Mouse (Mus musculus): ENCODE data around the gene Ciz1. TPM values are rescaled to one million over a fixed set of nuclear protein-coding genes. Genes with fewer than 3 reads are reported as not detected.
A peak's percentile ranks its signal among the peaks of the same experiment; 100 is the strongest.

The Ciz1 gene
- polyA plus RNA-seq, 1 experiment = 171 TPM

GRCm38 (mm10) chr2:32367315-32367714 lies 15.2 kb downstream of the Ciz1 start:
- Histone ChIP-seq H3K4me3 (ENCODE audit: insufficient read depth, low read length) (no peak overlapping the region), H3K4me1 (ENCODE audit: control insufficient read depth, insufficient read depth, low read length) (no peaks in the 10 kb centered on the region), H3K27ac (ENCODE audit: insufficient read depth, low read length) (no peak overlapping the region)
- TF ChIP-seq CTCF (IDR thresholded peaks at IDR 0.05; ENCODE audit: extremely low read depth, insufficient read depth, low read length) (no peak), POLR2A (IDR thresholded peaks at IDR 0.05; ENCODE audit: extremely low read depth, insufficient read depth, low read length) (no peak)

- Histone ChIP-seq H3K4me1 (ENCODE audit: control insufficient read depth, insufficient read depth, low read length) (peaks cover 1% of the 10 kb centered on the region; the same call in 1 of the 2 replicates), H3K4me3 (ENCODE audit: insufficient read depth, low read length) (no peak overlapping the region), H3K27ac (ENCODE audit: insufficient read depth, low read length) (no peak overlapping the region)
- no peak for TF ChIP-seq CTCF (IDR thresholded peaks at IDR 0.05; ENCODE audit: extremely low read depth, insufficient read depth, low read length)
- no peak for TF ChIP-seq POLR2A (IDR thresholded peaks at IDR 0.05; ENCODE audit: extremely low read depth, insufficient read depth, low read length)
Measured at GRCm38 (mm10) chr2:32374191-32374590, 22.1 kb downstream of the Ciz1 start.

- Histone ChIP-seq H3K4me1 (ENCODE audit: control insufficient read depth, insufficient read depth, low read length) (peaks cover 1% of the 10 kb centered on the region; the same call in 1 of the 2 replicates), H3K4me3 (ENCODE audit: insufficient read depth, low read length) (no peak overlapping the region), H3K27ac (ENCODE audit: insufficient read depth, low read length) (no peak overlapping the region)
- TF ChIP-seq POLR2A (IDR thresholded peaks at IDR 0.05; ENCODE audit: extremely low read depth, insufficient read depth, low read length) (no peak), CTCF (IDR thresholded peaks at IDR 0.05; ENCODE audit: extremely low read depth, insufficient read depth, low read length) (no peak)
Measured at GRCm38 (mm10) chr2:32375317-32375940, 23.3 kb downstream of the Ciz1 start.

GRCm38 (mm10) chr2:32376963-32377362 lies 24.8 kb downstream of the Ciz1 start:
- TF ChIP-seq POLR2A (IDR thresholded peaks at IDR 0.05; ENCODE audit: extremely low read depth, insufficient read depth, low read length) = no peak
- TF ChIP-seq CTCF (IDR thresholded peaks at IDR 0.05; ENCODE audit: extremely low read depth, insufficient read depth, low read length) = no peak
- Histone ChIP-seq H3K27ac (ENCODE audit: insufficient read depth, low read length) (peak overlapping the region; percentile 76), H3K4me1 (ENCODE audit: control insufficient read depth, insufficient read depth, low read length) (peaks cover 1% of the 10 kb centered on the region; the same call in 1 of the 2 replicates), H3K4me3 (ENCODE audit: insufficient read depth, low read length) (no peak overlapping the region)

- Histone ChIP-seq H3K27ac (ENCODE audit: insufficient read depth, low read length) (no peak overlapping the region), H3K4me3 (ENCODE audit: insufficient read depth, low read length) (peak overlapping the region; percentile 60), H3K4me1 (ENCODE audit: control insufficient read depth, insufficient read depth, low read length) (peaks cover 1% of the 10 kb centered on the region; the same call in 1 of the 2 replicates)
- TF ChIP-seq CTCF (IDR thresholded peaks at IDR 0.05; ENCODE audit: extremely low read depth, insufficient read depth, low read length) = no peak
- no peak for TF ChIP-seq POLR2A (IDR thresholded peaks at IDR 0.05; ENCODE audit: extremely low read depth, insufficient read depth, low read length)
Measured at GRCm38 (mm10) chr2:32380001-32380500, 27.9 kb downstream of the Ciz1 start.

GRCm38 (mm10) chr2:32381141-32381774 lies 29.1 kb downstream of the Ciz1 start:
- Histone ChIP-seq H3K27ac (ENCODE audit: insufficient read depth, low read length) (peak overlapping the region; percentile 4), H3K4me1 (ENCODE audit: control insufficient read depth, insufficient read depth, low read length) (peaks cover 1% of the 10 kb centered on the region; the same call in 1 of the 2 replicates), H3K4me3 (ENCODE audit: insufficient read depth, low read length) (peak overlapping the region; percentile 60)
- no peak for TF ChIP-seq POLR2A (IDR thresholded peaks at IDR 0.05; ENCODE audit: extremely low read depth, insufficient read depth, low read length)
- TF ChIP-seq CTCF (IDR thresholded peaks at IDR 0.05; ENCODE audit: extremely low read depth, insufficient read depth, low read length) = no peak

- no peaks in the 10 kb centered on the region for H3K4me1 ChIP-seq (ENCODE audit: control insufficient read depth, insufficient read depth, low read length)
- TF ChIP-seq CTCF (IDR thresholded peaks at IDR 0.05; ENCODE audit: extremely low read depth, insufficient read depth, low read length) (no peak), POLR2A (IDR thresholded peaks at IDR 0.05; ENCODE audit: extremely low read depth, insufficient read depth, low read length) (peak; percentile 46; the same call in 1 of the 2 replicates)
- H3K27ac ChIP-seq (ENCODE audit: insufficient read depth, low read length) = peak within 1 kb of the TSS; percentile 4
- peak within 1 kb of the TSS; percentile 60 for H3K4me3 ChIP-seq (ENCODE audit: insufficient read depth, low read length)
Measured at GRCm38 (mm10) chr2:32381775-32382223, 29.7 kb downstream of the Ciz1 start, which contains the start of gene 1110008P14Rik. 1110008P14Rik (minus strand) TSS chr2:32381938.

- no peak for TF ChIP-seq POLR2A (IDR thresholded peaks at IDR 0.05; ENCODE audit: extremely low read depth, insufficient read depth, low read length)
- no peak for TF ChIP-seq CTCF (IDR thresholded peaks at IDR 0.05; ENCODE audit: extremely low read depth, insufficient read depth, low read length)
- Histone ChIP-seq H3K4me3 (ENCODE audit: insufficient read depth, low read length) (no peak overlapping the region), H3K27ac (ENCODE audit: insufficient read depth, low read length) (no peak overlapping the region), H3K4me1 (ENCODE audit: control insufficient read depth, insufficient read depth, low read length) (no peaks in the 10 kb centered on the region)
Measured at GRCm38 (mm10) chr2:32382689-32383088, 30.6 kb downstream of the Ciz1 start.

- TF ChIP-seq POLR2A (IDR thresholded peaks at IDR 0.05; ENCODE audit: extremely low read depth, insufficient read depth, low read length) (no peak), CTCF (IDR thresholded peaks at IDR 0.05; ENCODE audit: extremely low read depth, insufficient read depth, low read length) (no peak)
- Histone ChIP-seq H3K27ac (ENCODE audit: insufficient read depth, low read length) (no peak within 1 kb of the TSS), H3K4me3 (ENCODE audit: insufficient read depth, low read length) (no peak within 1 kb of the TSS), H3K4me1 (ENCODE audit: control insufficient read depth, insufficient read depth, low read length) (no peaks in the 10 kb centered on the region)
Measured at GRCm38 (mm10) chr2:32387706-32388490, 35.8 kb downstream of the Ciz1 start, which contains the start of gene Lcn2. Lcn2 (minus strand) TSS chr2:32388252.
